Mouse (Mus musculus): ENCODE results near the gene Hmgb2. TPM values are rescaled to one million over a fixed set of nuclear protein-coding genes. Genes with fewer than 3 reads are reported as not detected.

Hmgb2 gene
- polyA plus RNA-seq, 1 experiment = 328 TPM

DNA sequence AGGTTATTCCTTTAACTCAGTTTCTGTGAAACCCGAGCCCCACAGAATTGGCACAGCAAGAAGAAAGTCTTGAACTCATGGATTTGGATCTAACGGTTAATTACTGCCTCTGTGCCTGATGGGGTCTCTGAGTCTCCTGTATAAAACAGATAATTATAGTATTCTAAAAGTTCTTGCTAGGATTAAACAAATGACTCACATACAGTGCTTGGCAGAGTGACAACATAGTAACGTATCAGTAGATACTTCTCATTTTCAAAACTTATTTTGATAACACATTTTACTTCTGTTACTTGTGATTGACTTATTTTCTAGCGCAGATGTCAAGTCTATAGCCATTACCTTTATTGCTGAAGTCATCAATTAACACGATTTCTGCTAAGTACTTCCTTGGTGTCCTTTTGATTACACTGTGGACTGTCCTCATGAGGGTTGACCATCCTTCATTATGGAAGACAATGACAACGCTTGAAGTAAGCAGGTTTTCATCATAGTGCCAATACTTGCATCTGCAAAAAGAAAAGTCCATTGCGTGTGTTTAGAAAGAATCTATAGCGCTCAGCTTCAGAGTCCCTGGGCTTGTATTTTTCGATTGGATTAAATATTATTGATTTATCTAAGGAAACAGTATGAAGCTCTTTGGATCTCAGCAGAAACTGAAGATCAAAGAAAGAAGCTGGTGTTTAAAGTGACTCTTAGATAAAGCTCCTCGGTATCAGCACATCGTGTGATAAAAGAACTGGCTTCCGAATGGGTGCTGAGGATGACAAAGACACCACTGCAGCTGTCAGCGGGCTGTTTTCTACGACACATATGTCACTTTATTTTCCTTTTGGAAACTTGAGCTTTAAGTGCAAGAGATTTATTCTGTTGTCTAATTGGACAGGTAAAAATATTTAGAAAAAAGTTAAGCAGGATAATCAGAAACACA lies 40.7 kb downstream of the Hmgb2 start:
- Histone ChIP-seq H3K27ac (ENCODE audit: control insufficient read depth, insufficient read depth, low read depth, low read length, poor library complexity) (no peak overlapping the region), H3K4me1 (ENCODE audit: control insufficient read depth, insufficient read depth, low read length) (no peaks in the 10 kb centered on the region), H3K4me3 (replicated peaks; ENCODE audit: control insufficient read depth, low read depth, low read length) (no peak overlapping the region)
- 80% methylated on average over 14 of the region's 14 CpGs for WGBS
- TF ChIP-seq POLR2A (IDR thresholded peaks at IDR 0.05; ENCODE audit: borderline replicate concordance, control insufficient read depth, low read depth, low read length) (no peak), CTCF (IDR thresholded peaks at IDR 0.05; ENCODE audit: control insufficient read depth, insufficient read depth, low read length) (no peak)

- TF ChIP-seq CTCF (IDR thresholded peaks at IDR 0.05; ENCODE audit: control insufficient read depth, insufficient read depth, low read length) = no peak
- TF ChIP-seq POLR2A (IDR thresholded peaks at IDR 0.05; ENCODE audit: borderline replicate concordance, control insufficient read depth, low read depth, low read length) = no peak
- Histone ChIP-seq H3K4me3 (replicated peaks; ENCODE audit: control insufficient read depth, low read depth, low read length) (no peak overlapping the region), H3K27ac (ENCODE audit: control insufficient read depth, insufficient read depth, low read depth, low read length, poor library complexity) (no peak overlapping the region), H3K4me1 (ENCODE audit: control insufficient read depth, insufficient read depth, low read length) (no peaks in the 10 kb centered on the region)
- WGBS = 85% methylated on average over 9 of the region's 9 CpGs
Observed at GRCm38 (mm10) chr8:57560926-57561325, 49.2 kb downstream of the Hmgb2 start.

GRCm38 (mm10) chr8:57562741-57563140 lies 51.0 kb downstream of the Hmgb2 start:
- no peak overlapping the region for H3K4me3 ChIP-seq (replicated peaks; ENCODE audit: control insufficient read depth, low read depth, low read length)
- H3K27ac ChIP-seq (ENCODE audit: control insufficient read depth, insufficient read depth, low read depth, low read length, poor library complexity) = no peak overlapping the region
- WGBS = 85% methylated on average over 3 of the region's 3 CpGs
- TF ChIP-seq POLR2A (IDR thresholded peaks at IDR 0.05; ENCODE audit: borderline replicate concordance, control insufficient read depth, low read depth, low read length) (no peak), CTCF (IDR thresholded peaks at IDR 0.05; ENCODE audit: control insufficient read depth, insufficient read depth, low read length) (no peak)
- H3K4me1 ChIP-seq (ENCODE audit: control insufficient read depth, insufficient read depth, low read length) = no peaks in the 10 kb centered on the region

DNA sequence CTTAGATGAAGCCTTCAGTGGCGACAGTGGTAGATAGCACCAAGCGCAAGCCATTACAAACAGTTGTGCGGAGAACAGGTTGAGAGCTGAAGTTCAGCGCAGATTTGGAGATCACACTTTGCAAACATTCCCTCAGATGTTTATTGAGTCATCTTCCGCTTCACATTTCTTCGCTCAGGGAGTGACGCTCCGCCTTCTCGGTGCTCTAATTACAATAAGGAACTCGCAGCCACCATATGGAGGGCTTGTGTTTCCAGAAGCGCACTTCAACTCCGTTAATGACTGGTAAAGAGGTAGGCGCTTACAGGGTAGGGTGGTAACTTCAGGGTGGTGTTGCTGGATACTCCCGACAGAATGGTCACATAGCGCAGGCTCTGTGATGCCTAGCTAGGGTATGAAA lies 52.0 kb downstream of the Hmgb2 start:
- Histone ChIP-seq H3K4me3 (replicated peaks; ENCODE audit: control insufficient read depth, low read depth, low read length) (no peak overlapping the region), H3K4me1 (ENCODE audit: control insufficient read depth, insufficient read depth, low read length) (no peaks in the 10 kb centered on the region), H3K27ac (ENCODE audit: control insufficient read depth, insufficient read depth, low read depth, low read length, poor library complexity) (no peak overlapping the region)
- 93% methylated on average over 15 of the region's 15 CpGs for WGBS
- TF ChIP-seq CTCF (IDR thresholded peaks at IDR 0.05; ENCODE audit: control insufficient read depth, insufficient read depth, low read length) = no peak

GRCm38 (mm10) chr8:57565039-57565438 lies 53.3 kb downstream of the Hmgb2 start:
- TF ChIP-seq POLR2A (IDR thresholded peaks at IDR 0.05; ENCODE audit: borderline replicate concordance, control insufficient read depth, low read depth, low read length) = no peak
- no peak for TF ChIP-seq CTCF (IDR thresholded peaks at IDR 0.05; ENCODE audit: control insufficient read depth, insufficient read depth, low read length)
- Histone ChIP-seq H3K4me3 (replicated peaks; ENCODE audit: control insufficient read depth, low read depth, low read length) (no peak overlapping the region), H3K27ac (ENCODE audit: control insufficient read depth, insufficient read depth, low read depth, low read length, poor library complexity) (no peak overlapping the region), H3K4me1 (ENCODE audit: control insufficient read depth, insufficient read depth, low read length) (no peaks in the 10 kb centered on the region)
- WGBS = 76% methylated on average over 6 of the region's 6 CpGs

Other genes with a start within 250 kb of the Hmgb2 start
- not detected in 2 replicates for gene Hand2, start 190.9 kb upstream of the Hmgb2 start, polyA plus RNA-seq (2011; ENCODE audit: insufficient read depth, insufficient read length, low replicate concordance, missing spikeins)
- 18.1 and 51.0 TPM in 2 replicates for gene Scrg1, start 56.0 kb upstream of the Hmgb2 start, polyA plus RNA-seq (2011; ENCODE audit: insufficient read depth, insufficient read length, low replicate concordance, missing spikeins)
- 11.7 and 26.8 TPM in 2 replicates for gene Sap30, start 24.0 kb upstream of the Hmgb2 start, polyA plus RNA-seq (2011; ENCODE audit: insufficient read depth, insufficient read length, low replicate concordance, missing spikeins)
- gene Galnt7, start 141.1 kb downstream of the Hmgb2 start, polyA plus RNA-seq (2011; ENCODE audit: insufficient read depth, insufficient read length, low replicate concordance, missing spikeins) = 2.4 and 5.2 TPM in 2 replicates